8 mouse cellular contexts compared by ENCODE assay signal in the genomic region with DNA sequence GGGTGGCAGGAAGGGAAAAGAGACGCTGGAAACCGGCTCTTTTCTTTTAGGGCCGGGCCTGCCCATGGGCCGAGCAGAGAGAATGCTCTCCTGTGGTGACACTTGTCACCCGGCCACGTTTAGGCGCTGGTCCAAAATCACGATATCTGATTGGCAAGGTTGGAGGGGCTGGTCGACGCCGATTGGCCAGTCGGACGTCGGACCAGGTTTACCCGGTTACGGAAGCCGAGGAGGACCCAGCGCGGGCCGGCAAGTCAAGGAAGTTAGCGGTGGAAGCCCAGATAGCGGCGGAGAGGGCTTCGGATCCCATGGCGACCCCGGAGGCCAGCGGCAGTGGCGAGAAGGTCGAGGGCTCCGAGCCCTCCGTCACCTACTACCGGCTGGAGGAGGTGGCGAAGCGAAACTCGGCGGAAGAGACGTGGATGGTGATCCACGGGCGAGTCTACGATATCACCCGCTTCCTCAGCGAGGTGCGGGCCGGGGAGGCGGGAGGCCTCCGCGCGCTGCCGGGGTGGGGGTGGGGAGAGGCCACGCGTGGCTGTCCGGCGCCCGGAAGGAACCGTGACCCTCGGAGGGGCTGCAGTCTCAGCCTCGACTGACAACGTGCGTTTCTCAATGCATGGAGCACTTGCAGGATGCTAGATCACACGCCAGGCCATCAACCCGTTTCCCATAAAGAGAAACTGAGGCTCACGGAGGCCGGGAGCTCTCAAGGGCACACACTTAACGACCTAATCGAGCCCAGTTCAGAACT. TPM values are rescaled to one million over a fixed set of nuclear protein-coding genes. Genes with fewer than 3 reads are reported as not detected.
DNase-seq lines count a peak whose midpoint lies in the region; ATAC-seq lines count a peak whose summit lies in the region.

A gene (plus strand): TSS at position 237 of the 754 bp plus-strand sequence.

- H3K36me3 ChIP-seq in hindbrain, embryonic 11.5 days (ENCODE audit: control insufficient read depth, insufficient read depth, low read length), result peaks cover 3% of the 10 kb centered on the region; the same call in 1 of the 2 replicates

- peak within 1 kb of the TSS; percentile 81 for H3K9ac ChIP-seq in hindbrain, embryonic 11.5 days (ENCODE audit: low read depth, low read length)

- peak within 1 kb of the TSS; percentile 70 for H3K4me3 ChIP-seq in hindbrain, embryonic 11.5 days (ENCODE audit: low read depth, low read length)

- H3K4me1 ChIP-seq in hindbrain, embryonic 11.5 days (replicated peaks; ENCODE audit: control insufficient read depth, insufficient read depth, low read length), result no peaks in the 10 kb centered on the region

- WGBS in hindbrain, embryonic 11.5 days, result 1% methylated on average over 64 of the region's 65 CpGs

- no peaks in the 10 kb centered on the region for H3K9me3 ChIP-seq in hindbrain, embryonic 11.5 days (ENCODE audit: control insufficient read depth, low read length)

- peak; percentile 95 for DNase-seq in MN1 (ENCODE audit: low spot score)
- peak; percentile 97 for DNase-seq in cerebellum, adult 9-10 months
- peak; percentile 85 to 96 for DNase-seq in frontal cortex, adult 2 months (ENCODE audit: extremely low spot score in 1 of 2, low spot score in 1 of 2)
- peak; percentile 90 for DNase-seq in hindbrain, embryonic 11.5 days (ENCODE audit: low spot score)
- DNase-seq in layer of hippocampus, postnatal 10 days (ENCODE audit: low spot score in 2 of 2), result peak; percentile 93 to 94
- DNase-seq in lung, postnatal 10 days, result peak; percentile 97
- DNase-seq in ovary, postnatal 36 days (ENCODE audit: low spot score), result peak; percentile 90
- DNase-seq in thymus, postnatal 25 days, result peak; percentile 92

- peak within 1 kb of the TSS; percentile 55 for H3K27ac ChIP-seq in hindbrain, embryonic 11.5 days (ENCODE audit: low read depth, low read length)

- peak within 1 kb of the TSS; percentile 69 for H3K4me2 ChIP-seq in hindbrain, embryonic 11.5 days (replicated peaks; ENCODE audit: low read depth, low read length)

- ATAC-seq in hindbrain, embryonic 11.5 days (ENCODE audit: low FRiP score), result peak; percentile 96

- H3K27me3 ChIP-seq in hindbrain, embryonic 11.5 days (ENCODE audit: control insufficient read depth, insufficient read depth, low read length), result no peaks in the 10 kb centered on the region

RNA-seq across cellular contexts. Expression of the gene that starts here (rescaled TPM):
- polyA plus RNA-seq in frontal cortex, adult 2 months (2012; rRNA removed), result 108 TPM in 2 replicates
- 165 and 176 TPM in 2 replicates for polyA plus RNA-seq in hindbrain, embryonic 11.5 days (2014; fragmentation: Nextera tagmentation; extraction: Ambion mirVana)
- 100 to 1,000 TPM in 1 of 2 experiments, 10 to 100 TPM in 1; 97.0 to 102 TPM for total RNA-seq in layer of hippocampus, postnatal 10 days (2021)

Comparison
In these comparisons a context has a peak if more than half of its experiments do, and no peak if none do; other contexts are left out.
1. Peak in every context shown above with its lines: DNase-seq, ATAC-seq, H3K4me3 ChIP-seq and H3K27ac ChIP-seq.